Mouse (Mus musculus): ENCODE data around the gene Lrba.

Gene Lrba

DNA sequence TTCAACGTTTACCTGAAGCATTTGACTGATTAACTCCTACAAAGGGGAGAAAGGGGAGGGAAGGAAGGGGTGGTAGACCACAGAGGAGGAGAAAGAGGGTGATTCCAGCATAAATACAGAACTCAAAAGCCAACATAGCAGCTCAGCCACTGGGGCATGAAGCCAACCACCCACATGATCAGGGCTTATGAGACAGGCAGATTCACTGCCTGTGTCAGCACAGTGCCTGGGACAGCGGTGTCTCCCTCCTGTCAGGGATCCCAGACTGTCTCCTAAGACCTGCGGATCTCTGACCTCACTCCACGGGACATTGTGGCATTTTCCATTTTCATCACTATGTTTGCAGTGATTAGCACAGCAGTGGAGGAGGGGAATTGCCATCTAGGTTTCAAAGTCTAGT is 568.8 kb downstream of the Lrba start:
- DNase-seq (ENCODE audit: low read depth, low spot score): no peak

DNA sequence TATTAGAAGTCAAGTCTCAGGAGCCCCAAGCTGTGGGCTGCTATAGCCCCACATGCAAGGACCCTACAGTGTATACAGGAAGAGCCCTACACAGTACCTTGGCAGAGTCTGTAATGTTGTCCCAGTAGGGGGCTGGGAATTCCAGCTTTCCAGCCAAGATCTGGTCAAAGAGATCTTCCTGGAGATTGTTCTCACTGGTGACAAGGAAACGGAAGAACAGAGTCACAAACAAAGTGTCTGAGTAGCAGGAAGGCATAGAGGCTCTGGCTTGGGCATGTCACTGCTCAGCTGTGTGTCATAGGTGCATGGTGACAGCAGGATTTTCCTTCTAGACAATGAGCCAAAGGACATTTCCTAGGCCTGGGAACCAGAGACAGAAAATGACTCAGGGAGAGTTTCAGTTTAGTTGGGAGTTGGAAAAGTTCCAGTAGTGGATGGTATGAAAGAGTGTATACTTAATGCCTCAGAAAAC is 569.3 kb downstream of the Lrba start:
- no peak for DNase-seq (ENCODE audit: low read depth, low spot score)

DNA sequence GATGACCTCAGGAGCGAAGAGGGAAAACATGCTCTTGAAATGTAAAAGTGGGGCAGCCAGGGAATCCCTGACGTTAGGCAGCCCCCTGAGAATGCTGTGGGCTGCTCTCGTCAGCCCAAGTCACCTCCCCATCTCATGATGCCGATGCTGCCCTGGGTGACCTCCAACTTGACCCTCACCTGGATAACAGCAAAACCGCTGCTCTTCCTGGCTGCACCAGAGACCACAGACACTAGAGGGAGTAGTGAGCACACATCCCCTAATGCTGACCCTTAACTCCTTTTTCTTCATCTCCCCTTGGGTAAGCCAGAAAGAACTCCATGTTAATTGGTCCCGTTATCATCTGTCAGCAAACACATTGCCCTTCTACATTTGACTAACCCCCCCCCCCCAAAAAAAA is 572.2 kb downstream of the Lrba start:
- peak; percentile 24 for DNase-seq (ENCODE audit: low read depth, low spot score)

DNA sequence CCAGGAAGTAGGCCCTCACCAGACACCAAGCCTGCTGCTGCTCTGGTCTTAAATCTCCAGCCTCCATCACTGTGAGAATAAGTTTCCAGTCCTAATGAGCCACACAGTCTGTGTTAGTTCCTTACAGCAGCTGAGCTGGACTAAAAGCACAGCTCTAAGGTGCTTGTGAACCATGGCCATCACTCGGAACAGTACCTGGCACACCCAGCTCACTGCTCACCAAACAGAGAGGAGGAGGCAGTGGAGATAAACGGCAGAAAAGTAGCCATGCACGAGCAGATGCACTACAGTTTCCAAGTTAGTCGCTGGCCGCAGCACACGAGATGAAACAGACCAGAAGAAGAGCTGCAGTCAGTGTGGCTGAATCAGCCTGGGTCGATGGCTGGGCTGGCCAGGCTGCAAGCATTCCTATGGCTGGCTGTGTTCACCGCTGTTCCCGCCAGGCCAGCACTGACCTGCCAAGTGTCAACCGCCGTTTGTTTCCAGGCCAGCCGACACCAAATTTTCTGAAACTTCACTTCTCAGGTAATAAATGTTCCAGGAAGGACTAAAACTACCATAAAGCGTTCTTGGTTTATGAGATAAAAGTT is 573.5 kb downstream of the Lrba start:
- no peak for DNase-seq (ENCODE audit: low read depth, low spot score)

DNA sequence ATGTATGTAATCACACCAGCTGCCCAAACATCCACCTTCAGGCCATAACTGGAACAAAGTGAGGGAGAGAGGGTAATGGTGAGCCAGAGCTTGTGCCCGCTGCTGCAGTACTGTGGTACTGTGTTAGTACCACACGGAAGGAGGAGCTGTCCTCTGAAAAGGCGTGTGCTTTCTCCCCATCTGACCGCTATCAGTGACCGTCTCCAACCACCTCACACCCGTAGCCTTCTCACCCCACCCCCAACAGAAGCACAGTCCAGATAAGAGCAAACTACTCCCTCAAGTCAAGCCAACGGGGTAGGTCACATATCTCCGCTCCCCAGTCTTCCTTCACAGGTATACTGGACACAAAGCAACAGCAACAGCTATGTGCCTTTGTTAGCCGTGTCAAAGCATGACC is 574.6 kb downstream of the Lrba start:
- no peak for DNase-seq (ENCODE audit: low read depth, low spot score)

DNA sequence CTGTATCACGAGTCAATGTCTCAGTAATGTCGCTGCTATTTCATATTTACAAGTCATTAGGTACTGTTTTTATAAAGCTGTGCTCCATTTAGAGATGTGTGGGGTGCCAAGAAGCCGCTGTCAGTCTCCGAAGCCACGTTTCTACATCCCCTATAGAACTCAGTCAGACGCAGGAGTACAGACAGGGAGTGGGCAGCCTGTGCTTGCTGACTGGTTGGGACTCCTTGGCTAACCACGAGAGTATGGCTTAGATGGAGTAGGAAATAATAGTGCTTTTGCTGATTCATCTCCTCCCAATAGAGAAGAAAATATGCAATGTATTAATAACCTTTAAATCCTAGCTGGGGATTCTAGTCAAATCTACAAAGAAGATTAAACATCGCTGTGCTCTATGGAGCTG is 576.4 kb downstream of the Lrba start:
- no peak for DNase-seq (ENCODE audit: low read depth, low spot score)

DNA sequence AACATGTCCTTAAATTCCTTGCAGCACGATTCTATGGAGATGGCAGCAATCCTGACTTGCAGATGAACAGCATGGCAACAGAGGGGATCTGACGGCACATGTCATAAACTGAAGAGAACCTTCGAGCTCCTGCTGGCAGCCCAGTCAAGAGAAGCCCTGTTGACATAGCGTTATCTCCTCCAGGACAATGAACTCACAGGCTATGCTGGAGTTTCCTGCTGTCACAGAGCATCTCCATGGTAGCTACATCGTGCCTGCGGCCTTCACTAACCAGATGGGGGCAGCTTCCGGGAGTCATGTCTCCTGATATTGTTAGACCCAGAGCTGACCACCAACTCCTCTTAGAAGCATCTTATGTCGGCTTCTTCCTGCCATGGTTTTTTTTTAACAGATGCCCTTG is 578.3 kb downstream of the Lrba start:
- no peak for DNase-seq (ENCODE audit: low read depth, low spot score)

DNA sequence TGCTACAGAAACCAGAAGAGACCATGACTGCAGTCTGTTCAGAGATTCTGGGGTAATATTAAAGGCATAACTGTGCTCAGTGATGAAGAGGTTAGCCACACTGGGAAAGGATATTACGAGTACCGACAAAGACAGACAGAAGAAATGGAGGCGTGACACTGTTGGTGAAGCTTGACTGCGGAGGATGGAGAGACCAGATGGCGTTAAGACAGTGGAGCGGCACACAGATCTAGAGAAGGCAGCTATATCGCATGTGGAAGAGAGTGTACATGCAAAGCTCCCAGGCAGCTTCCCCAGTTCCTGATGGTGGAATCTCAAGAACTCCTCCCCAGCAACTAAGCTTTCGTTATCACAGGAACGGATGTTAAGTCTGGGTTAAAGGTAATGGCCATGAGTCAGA is 579.8 kb downstream of the Lrba start:
- DNase-seq (ENCODE audit: low read depth, low spot score): no peak

DNA sequence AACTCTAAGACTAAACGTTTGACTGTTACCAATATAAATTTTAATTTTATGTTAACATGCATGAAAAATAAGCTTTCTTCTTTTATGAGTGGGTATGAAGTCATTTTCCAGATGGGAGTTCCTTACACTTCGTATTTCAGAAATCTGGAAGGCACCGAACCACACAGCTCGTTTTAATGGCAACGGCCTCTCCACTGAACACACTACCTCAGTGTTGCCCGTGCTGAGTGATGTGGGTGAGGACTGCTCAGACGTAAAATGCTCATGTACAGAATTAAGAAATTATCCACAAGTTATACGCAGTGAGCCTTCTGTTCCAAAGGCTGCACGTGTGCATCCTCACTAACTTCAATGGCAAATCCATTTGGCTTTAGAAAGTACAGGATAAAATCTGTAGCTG is 582.4 kb downstream of the Lrba start:
- no peak for DNase-seq (ENCODE audit: low read depth, low spot score)

DNA sequence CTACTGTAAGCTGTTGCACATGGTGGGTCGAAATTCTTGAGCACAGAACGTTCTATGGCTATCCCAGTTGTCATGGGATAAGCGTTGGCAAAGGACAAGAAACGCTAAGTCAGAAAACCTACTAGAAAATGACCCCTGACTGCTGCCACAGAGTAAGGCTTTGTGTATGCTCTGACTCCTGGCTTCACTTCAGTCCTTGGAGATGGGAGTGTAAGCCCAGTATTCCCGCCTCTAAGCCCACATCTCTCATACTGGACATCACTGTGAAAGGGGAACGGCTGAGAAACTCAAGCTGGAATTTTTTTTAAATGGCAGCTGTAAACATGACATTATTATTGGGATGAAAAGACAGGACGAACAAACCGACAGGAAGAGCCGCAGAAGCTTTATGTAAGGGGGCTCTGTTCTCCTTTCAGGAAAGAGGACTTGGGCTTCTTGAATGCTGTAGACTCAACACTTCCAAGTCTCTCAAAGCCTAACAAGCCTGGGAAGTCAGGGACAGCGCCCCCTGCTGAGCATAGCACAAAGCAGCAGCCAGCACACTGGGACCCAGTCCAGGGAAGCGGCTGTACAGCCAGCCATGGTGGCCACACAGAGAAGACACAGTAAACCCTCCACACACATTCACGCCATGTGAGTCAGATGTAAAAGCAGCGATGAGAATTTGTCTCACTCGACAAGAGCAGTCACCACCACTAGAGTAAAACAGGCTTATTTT is 583.4 kb downstream of the Lrba start:
- peak; percentile 37 for DNase-seq (ENCODE audit: low read depth, low spot score)

DNA sequence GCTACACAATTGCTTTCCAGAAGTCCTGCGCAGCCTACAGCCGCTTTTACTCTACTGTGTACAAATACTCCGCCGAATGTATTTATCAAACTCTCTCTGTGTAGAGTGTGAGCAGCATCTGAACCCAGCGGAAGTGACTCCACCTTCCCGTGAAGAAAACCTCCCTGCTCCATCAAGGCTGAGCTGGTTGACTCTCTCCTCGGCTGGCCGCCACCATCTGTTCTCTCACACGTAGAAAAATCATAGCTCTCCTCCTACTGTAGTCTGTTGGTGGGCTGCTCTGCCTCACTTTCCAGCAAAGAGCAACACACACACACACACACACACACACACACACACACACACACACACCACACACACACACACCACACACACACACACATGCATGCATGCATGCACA is 584.7 kb downstream of the Lrba start:
- DNase-seq (ENCODE audit: low read depth, low spot score): no peak

DNA sequence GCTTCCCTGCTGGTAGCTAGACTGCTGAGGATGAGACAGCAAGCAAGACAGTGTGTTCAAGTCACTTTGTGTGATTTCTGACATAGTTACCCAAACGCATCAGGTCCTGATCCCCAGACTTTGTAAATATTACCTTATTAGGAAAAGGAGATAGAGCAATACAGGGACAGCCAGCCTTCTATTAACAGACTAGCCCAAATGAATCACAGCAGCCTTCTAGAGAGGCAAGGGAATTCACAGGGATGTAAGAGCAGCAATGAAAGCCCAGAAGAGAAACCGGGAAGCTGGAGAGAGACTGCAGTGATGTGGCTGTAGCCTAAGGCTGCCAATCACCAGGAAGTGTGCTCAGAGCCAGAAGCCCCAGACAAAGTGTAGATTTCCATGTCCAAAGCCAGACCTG is 585.2 kb downstream of the Lrba start:
- no peak for DNase-seq (ENCODE audit: low read depth, low spot score)

DNA sequence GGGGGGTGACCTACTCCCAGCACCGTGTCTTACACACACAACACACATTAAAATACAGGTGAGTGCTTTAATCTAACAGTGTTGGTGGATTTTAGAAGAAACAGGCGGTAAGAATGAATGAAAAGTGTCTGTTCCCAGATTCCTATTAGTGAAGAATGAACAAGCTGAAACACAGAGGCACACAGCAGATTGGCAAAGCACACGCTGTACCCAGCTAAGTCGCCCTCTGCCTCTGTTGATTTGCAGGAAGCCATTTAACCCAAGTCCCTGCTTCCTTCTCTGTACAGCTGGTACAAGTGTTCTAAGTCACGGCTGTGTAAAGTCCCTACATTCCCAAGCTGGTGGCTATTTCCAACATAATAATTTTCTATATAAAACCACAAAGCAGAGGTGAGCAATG is 586.4 kb downstream of the Lrba start:
- DNase-seq (ENCODE audit: low read depth, low spot score): no peak

DNA sequence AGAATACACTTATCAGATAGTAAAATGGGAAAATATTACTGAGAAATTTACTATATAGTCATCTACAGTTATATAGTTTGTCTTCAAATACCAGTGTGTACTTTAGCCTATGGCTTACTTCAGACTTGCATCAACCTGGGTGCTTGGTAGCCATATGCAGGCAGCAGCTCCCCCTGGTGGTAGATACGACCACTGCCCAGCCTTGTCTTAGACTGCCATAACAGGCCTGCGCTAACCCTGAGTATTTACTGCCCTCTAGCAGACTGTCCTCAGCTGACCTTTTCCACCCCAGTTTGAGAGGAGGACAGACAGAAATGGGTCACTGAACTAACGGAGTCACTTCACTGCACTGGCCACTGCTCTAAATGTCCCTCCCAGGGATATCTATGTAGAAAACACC is 588.2 kb downstream of the Lrba start:
- peak; percentile 82 for DNase-seq (ENCODE audit: low read depth, low spot score)

DNA sequence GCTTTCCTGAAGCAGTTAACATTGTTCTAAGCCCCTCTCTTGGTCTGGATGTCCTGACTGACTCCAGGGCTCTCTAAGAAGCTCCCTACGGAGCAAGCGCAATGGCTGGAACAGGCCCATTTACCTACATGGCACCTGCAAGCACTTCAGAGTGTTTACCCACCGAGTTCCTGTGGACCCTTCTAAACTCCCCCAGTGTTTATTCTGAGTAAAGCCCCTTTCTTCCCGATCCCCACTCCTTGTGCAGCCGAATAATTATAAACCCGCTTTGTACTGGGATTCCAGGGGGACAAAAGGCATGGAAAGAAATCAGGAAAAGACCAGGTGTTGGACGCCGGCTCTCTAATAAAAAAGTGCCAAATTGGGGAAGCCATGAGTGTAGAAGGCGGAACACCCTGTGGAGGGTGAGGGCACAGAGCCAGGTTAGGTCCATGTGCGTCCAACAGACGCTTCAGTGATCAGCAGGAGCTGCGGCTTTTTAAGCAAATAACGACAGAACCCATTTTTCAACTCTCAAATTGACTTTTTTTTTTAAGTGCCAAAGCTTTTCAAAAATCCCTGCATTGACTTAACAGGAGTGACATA is 593.6 kb downstream of the Lrba start:
- DNase-seq (ENCODE audit: low read depth, low spot score): no peak

DNA sequence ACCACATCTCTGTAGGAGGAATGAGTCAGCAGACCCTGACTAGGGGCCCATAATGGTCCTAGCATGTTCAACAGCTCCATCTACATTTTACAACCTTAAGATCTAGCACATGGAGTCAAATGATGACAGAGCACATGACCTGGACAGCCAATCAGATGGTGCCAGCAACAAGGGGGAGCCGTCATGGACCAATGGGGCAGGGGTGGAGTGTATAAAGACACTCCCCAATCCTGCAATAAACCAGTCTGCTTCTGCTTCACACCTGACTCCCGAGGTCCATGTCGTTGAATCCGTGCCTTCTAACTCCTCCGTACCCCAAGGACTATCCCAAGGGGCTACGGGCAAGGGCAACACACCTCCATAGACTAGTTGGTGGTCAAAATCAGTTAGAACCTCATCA is 594.9 kb downstream of the Lrba start:
- no peak for DNase-seq (ENCODE audit: low read depth, low spot score)

DNA sequence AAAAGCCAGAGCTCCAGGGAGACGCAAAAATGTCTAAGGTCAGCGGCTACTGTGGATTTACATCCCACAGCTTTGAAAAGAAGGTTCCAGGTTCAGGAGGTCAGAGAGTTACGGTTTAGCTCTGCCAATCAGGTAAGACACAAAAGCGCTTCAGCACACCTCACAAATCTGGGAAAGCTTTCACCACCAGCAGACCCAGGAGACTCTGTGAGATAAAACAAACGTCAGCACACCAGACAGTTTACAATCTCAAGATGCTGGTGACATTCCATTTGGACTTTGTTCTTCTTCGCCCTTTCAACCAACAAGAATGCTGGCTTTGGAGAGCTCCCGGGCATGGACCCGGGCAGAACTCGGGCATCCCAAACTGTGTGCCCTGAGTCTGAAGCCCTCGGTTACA is 595.9 kb downstream of the Lrba start:
- no peak for DNase-seq (ENCODE audit: low read depth, low spot score)

DNA sequence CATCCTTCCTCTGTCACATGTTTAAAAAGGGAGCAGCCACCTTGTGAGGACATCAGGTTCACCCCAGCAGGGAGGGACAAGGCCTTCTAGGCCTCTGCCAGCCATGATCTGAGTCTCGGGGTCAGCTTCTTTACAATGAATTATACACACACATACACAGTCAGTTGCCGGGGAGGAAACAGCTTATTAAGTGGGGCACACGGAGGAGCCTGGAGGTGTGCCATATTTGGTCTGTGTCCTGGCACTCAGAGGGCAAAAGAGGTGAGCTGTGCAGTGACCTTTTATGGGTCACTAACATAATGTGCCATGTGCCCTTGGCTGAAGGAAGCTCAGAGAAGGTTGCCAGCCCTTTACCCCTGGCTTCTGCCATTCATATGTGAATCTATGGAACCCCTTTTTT is 596.9 kb downstream of the Lrba start:
- DNase-seq (ENCODE audit: low read depth, low spot score): no peak

DNA sequence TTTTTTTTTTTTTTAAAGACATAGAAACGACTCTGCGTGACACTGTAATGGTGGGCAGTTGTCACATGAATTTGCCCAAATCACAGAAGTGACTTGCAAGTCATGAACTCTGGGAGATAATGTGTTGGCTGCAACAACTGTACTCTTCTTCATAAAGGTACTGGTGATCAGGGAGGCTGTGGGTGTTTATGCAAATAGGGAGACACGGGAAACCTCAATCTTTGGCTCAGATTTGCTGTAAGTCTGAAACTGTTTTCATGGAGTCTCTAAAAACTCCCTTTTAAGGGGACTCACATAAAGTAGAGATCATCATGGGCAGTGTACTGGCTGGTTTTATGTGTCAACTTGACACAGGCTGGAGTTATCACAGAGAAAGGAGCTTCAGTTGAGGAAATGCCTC is 603.0 kb downstream of the Lrba start:
- no peak for DNase-seq (ENCODE audit: low read depth, low spot score)

DNA sequence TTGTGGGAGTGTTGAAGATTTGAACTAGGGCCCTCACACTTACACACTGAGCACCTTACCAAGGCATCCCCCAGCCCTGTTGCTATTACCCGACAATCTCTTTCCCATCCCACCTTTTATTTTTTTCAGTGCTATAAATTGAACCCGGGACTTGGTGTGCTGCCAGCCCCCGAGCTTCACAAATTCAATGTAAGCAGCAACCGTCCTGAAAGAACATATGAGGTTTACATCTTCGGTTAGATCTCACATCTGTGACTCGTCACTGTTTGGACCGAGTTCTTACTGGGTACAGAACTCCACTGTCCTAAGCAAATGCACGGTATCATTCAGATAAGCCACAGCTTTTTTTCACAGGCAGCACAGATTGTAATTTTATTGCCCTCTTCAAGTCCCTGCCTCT is 607.6 kb downstream of the Lrba start:
- no peak for DNase-seq (ENCODE audit: low read depth, low spot score)

Measured in A20 (cell line).